Mouse (Mus musculus): ENCODE measurements around the gene Sar1a. TPM values are rescaled to one million over a fixed set of nuclear protein-coding genes. Genes with fewer than 3 reads are reported as not detected.

Gene Sar1a
- polyA plus RNA-seq, 1 experiment from 2014 or later = 200 TPM

- no peak overlapping the region for H3K9ac ChIP-seq (replicated peaks)
- no peak for ATAC-seq
- 88% methylated on average over 4 of the region's 4 CpGs for WGBS
These were observed 61.8 kb downstream of the Sar1a start for GRCm38 (mm10) chr10:61741873-61742272.

GRCm38 (mm10) chr10:61742336-61742735 lies 62.2 kb downstream of the Sar1a start:
- no peak overlapping the region for H3K9ac ChIP-seq (replicated peaks)
- 95% methylated on average over 8 of the region's 8 CpGs for WGBS
- no peak overlapping the region for H3K27ac ChIP-seq
- H3K4me2 ChIP-seq (replicated peaks) = no peak overlapping the region
- H3K27me3 ChIP-seq = no peaks in the 10 kb centered on the region
- H3K4me1 ChIP-seq (replicated peaks) = no peaks in the 10 kb centered on the region
- H3K9me3 ChIP-seq = 0 out of 2 replicates have a peak, but pooled peaks cover 3% of the 10 kb centered on the region
- H3K4me3 ChIP-seq (replicated peaks) = no peak overlapping the region
- no peak for ATAC-seq
- peaks cover 100% of the 10 kb centered on the region for H3K36me3 ChIP-seq

More at GRCm38 (mm10) chr10:61741873-61742272, 61.8 kb downstream of the Sar1a start:
- Histone ChIP-seq H3K36me3 (peaks cover 100% of the 10 kb centered on the region), H3K4me3 (replicated peaks) (no peak overlapping the region), H3K27me3 (no peaks in the 10 kb centered on the region), H3K4me1 (replicated peaks) (no peaks in the 10 kb centered on the region), H3K9me3 (0 out of 2 replicates have a peak, but pooled peaks cover 3% of the 10 kb centered on the region), H3K27ac (no peak overlapping the region), H3K4me2 (replicated peaks) (no peak overlapping the region)

Other genes starting within 250 kb of the Sar1a start
- gene Eif4ebp2, start 227.6 kb upstream of the Sar1a start, polyA plus RNA-seq (2015; fragmentation: Nextera tagmentation; extraction: Ambion mirVana) = 75.5 and 83.2 TPM in 2 replicates
- 15.6 and 15.9 TPM in 2 replicates for gene Lrrc20, start 204.5 kb upstream of the Sar1a start, polyA plus RNA-seq (2015; fragmentation: Nextera tagmentation; extraction: Ambion mirVana)
- gene Npffr1, start 84.8 kb upstream of the Sar1a start, polyA plus RNA-seq (2015; fragmentation: Nextera tagmentation; extraction: Ambion mirVana) = 0.81 and 0.87 TPM in 2 replicates
- 230 and 231 TPM in 2 replicates for gene Ppa1, start 31.7 kb upstream of the Sar1a start, polyA plus RNA-seq (2015; fragmentation: Nextera tagmentation; extraction: Ambion mirVana)
- 16.3 and 24.9 TPM in 2 replicates for gene Tysnd1, start 15.2 kb downstream of the Sar1a start, polyA plus RNA-seq (2015; fragmentation: Nextera tagmentation; extraction: Ambion mirVana)
- 4.9 and 6.5 TPM in 2 replicates for gene Aifm2, start 35.0 kb downstream of the Sar1a start, polyA plus RNA-seq (2015; fragmentation: Nextera tagmentation; extraction: Ambion mirVana)
- 350 and 366 TPM in 2 replicates for gene H2afy2, start 103.8 kb downstream of the Sar1a start, polyA plus RNA-seq (2015; fragmentation: Nextera tagmentation; extraction: Ambion mirVana)

Data from midbrain, embryonic 13.5 days (tissue).